Mouse (Mus musculus): ENCODE measurements around the gene BC005624.
"Not testable (repeated sequence)": the region's sequence is repeated elsewhere in the genome, so short reads cannot be mapped to it uniquely, and the experiment has no call there.

The BC005624 gene

GRCm38 (mm10) chr2:30967352-30968327 lies 14.4 kb downstream of the BC005624 start, which contains the start of gene Tor1a:
Tor1a (minus strand) TSS chr2:30967933.
- DNase-seq (ENCODE audit: low read depth), result peak; percentile 93

GRCm38 (mm10) chr2:30966826-30967225 lies 15.2 kb downstream of the BC005624 start:
- DNase-seq (ENCODE audit: low read depth), result peak; percentile 14

DNA sequence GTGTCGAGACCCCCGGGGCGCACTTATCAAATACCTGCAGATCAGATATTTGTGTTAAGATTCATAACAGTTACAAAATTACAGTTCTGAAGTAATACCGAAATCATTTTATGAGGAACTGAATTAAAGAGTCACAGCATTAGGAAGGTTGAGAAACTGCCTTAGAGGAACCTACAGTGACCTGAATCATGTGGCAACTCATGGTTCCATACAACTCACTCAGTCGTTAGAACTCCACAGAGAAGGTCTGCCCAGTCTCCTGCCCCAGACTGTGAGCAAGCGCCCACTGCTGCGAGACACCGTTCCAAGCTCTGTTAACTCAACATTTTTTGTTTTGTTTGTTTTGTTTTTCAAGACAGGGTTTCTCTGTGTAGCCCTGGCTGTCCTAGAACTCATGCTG lies 16.4 kb downstream of the BC005624 start:
- no peak for DNase-seq (ENCODE audit: low read depth)

- DNase-seq (ENCODE audit: low read depth), result no peak
Measured at GRCm38 (mm10) chr2:30962570-30963254, 19.3 kb downstream of the BC005624 start.

- DNase-seq (ENCODE audit: low read depth), result no peak
Measured at GRCm38 (mm10) chr2:30959856-30960255, 22.1 kb downstream of the BC005624 start.

DNA sequence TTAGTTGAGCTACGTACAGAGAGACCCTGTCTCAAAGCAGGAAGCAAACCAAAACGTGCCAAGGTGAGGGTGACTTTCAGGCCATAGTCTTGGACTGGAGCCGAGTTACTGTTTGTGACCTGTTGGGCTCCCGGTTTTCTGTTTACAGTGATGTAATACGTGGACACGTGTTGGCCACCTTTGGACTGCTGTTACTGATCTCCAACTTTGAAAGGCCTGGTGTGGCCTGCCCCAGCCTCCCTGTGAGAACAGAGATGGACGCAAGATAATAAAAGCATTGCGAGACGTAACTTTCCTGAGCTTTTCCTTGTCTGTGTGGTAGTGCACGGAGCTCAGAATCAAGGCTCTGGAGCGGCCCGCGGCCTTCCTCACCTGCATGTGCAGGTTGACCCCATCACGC lies 23.3 kb downstream of the BC005624 start:
- no peak for DNase-seq (ENCODE audit: low read depth)

DNA sequence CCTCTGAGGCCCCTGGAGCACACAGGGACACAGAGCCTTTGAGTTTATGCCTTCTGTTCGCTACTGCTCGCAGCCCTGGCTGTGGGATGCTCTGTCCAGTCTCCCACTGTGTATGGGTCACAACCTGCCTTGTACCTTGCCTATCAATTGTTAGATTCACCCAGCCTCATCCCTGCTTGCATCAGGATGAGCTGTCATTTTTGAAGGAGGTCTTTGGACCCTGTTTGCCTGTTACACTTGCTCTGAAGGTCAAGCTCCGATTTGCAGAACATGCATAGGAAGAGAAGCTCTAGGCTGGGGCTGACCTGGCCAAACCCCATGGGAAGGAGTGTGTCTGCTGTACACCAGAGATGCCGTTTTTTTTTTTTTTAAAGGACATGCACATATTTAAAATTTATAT lies 24.5 kb downstream of the BC005624 start:
- DNase-seq (ENCODE audit: low read depth), result no peak

DNA sequence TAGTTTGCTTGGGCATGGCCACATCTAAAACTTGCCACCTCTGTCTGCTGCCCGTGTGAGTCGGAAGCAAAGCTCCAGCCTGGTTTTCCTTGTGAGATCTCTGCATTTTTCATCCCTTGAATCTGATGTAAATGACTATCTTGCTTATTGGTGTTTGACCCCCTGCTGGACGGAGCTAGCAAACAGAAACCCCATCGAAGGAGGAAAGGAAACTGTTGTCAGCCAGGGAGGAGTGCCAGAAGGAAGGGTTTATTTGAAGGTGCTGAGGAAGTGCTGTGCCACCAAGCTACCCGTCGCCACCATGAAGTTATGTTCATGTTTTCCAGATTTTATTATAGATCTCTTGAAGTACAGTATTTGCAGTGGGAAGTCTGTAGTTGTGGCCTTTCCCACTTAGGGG lies 27.2 kb downstream of the BC005624 start:
- peak; percentile 36 for DNase-seq (ENCODE audit: low read depth)

DNA sequence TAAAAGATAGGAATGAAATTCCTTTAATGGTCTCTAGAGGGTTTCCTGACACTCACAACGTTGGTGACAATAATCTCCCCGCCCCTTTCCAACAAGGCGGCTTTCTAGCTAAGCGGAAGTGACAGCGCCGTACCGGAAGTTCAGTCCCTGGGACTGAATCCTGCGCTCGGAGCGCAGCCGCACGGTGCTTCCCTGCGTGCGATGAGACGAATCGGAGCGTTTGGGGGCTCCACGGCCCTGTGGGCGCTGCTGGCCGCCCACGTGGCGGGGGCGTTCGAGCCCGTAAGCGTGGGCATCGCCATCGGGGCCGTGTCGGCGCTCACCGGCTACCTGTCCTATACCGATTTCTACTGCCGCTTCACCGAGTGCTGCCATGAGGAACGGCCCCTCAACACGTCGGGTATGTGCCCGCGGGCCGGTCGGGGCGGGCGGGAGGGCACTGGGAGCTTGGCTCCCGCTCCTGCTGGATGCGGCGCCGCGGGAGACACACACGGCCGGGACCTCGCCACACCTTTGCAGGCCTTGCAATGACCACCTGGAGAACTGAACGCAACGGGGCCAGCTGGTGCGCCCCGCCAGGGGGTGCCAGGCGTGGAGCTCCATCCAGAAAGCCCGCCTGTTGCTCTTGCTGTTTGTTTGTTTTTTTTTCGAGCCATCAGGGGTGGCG lies 29.0 kb downstream of the BC005624 start, which contains the start of gene Tor1b:
TSS of gene Tor1b (plus strand) at position 136 of the 667 bp plus-strand sequence.
- DNase-seq (ENCODE audit: low read depth), result peak; percentile 88

- DNase-seq (ENCODE audit: low read depth), result no peak
Measured at GRCm38 (mm10) chr2:30952457-30952823, 29.6 kb downstream of the BC005624 start.

- peak; percentile 87 for DNase-seq (ENCODE audit: low read depth)
Measured at GRCm38 (mm10) chr2:30942603-30943011, 39.4 kb downstream of the BC005624 start.

DNA sequence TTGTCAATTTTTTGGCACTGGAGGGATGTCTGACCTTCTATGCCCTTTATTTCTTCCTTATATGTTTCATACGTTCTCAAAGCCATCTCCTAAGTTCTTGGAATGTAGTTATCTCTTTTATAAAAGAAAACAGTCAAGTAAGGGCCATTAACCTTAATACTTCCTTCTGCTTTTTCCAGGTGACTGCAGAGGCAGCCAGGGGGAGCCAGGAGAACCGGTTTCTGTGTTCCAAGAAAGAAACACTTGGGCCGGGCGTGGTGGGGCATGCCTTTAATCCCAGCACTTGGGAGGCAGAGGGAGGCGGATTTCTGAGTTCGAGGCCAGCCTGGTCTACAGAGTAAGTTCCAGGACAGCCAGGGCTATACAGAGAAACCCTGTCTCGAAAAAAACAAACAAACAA lies 39.9 kb downstream of the BC005624 start:
- peak; percentile 35 for DNase-seq (ENCODE audit: low read depth)

- no peak for DNase-seq (ENCODE audit: low read depth)
Measured at GRCm38 (mm10) chr2:30941586-30941985, 40.4 kb downstream of the BC005624 start.

- DNase-seq (ENCODE audit: low read depth), result peak; percentile 45
Measured at GRCm38 (mm10) chr2:30938574-30938991, 43.4 kb downstream of the BC005624 start.

DNA sequence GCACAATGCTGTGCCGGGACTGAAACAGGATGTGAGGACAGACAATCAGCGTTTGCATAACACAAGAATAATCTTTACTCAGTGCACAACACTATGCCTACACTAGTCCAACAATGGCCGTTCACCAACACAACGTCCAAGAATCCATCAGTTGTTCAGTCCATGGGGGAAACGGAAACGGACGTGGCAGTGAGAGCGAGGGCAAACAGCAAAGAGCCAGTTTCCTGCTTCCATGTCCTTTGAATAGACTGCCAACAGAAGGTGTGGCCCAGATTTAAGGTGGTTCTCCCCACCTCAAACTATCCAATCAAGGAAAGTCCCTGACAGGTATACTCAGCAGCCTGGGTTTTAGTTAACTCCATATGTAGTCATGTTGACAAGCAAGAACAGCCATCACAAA lies 44.3 kb downstream of the BC005624 start:
- no peak for DNase-seq (ENCODE audit: low read depth)

DNA sequence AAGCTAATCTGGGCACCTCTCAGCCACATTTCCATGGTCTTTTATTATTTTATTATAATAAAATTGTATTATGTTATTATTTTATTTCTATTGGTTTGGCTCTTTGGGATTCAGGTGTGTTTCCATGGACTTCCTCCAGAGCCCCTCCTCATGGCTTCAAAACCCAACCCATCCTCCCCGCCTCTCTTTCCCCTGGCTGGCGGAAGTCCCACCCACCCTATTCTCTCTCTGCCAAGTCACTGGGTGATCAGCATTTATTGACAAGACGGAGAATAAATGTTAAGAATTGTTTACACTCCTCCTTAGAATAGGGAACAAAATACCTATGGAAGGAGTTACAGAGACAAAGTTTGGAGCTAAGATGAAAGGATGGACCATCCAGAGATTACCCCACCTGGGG lies 45.2 kb downstream of the BC005624 start:
- no peak for DNase-seq (ENCODE audit: low read depth)

- peak; percentile 90 for DNase-seq (ENCODE audit: low read depth)
Measured at GRCm38 (mm10) chr2:30933917-30934450, 48.0 kb downstream of the BC005624 start.

GRCm38 (mm10) chr2:30933032-30933431 lies 49.0 kb downstream of the BC005624 start:
- no peak for DNase-seq (ENCODE audit: low read depth)

DNA sequence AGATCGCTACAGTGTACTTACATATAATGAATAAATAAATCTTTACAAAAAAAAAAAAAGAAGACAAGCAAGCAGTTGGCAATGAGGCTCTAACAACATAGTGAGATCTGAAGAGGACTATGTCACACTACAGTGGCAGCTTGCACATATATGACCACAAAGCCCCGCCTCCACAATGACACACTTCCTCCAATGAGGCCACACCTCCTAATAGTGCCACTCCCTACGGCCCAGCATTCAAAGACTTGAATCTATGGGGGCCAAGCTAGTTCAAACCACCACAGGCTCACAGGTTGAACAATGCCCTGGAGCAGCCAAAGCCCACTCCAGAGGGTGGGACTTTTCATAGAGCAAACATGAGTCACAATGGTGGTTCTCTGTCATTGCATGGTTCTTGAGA lies 50.1 kb downstream of the BC005624 start:
- DNase-seq (ENCODE audit: low read depth), result no peak

DNA sequence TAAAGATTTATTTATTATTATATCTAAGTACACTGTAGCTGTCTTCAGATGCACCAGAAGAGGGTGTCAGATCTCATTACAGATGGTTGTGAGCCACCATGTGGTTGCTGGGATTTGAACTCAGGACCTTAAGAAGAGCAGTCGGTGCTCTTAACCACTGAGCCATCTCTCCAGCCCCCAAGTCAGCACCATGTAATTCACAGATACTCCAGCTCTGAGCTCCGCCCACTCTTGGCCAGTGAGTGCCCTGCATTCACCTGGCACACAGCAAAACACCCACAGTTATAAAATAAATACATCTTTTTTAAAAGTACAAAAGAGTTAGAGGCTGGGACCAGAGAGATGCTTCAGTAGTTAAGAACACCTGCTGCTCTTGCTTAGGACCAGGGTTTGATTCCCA lies 51.2 kb downstream of the BC005624 start:
- not testable (repeated sequence) for DNase-seq (ENCODE audit: low read depth)

DNA sequence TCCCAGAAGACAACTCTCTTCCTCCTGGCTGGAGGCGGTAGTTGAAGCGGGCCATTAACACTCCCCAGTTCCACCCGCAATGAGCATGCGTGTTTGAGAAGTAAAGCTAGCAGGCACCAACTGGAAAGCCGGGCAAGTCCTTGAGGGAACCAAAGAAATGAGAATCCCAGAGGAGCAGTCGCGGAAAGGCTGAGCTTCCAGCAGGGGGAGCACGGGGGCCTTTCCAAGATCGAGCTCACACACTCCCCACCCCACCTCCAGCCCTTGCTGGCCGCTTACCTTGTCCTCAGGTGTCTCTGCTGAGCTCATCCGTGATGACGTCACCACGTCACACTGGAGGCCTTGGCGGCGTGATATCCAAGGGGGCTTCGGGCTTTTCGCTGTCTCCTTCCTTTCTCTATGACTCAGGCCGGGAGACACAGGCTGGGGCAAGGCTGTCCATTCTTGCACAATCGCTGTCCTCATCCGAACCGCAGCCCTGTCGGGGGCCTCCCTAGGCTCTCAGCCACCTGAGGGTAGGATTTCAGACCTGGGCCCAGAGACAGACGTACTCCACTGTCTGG lies 52.4 kb downstream of the BC005624 start, which contains the start of gene Ptges:
TSS of gene Ptges (minus strand) at position 381 of the 563 bp plus-strand sequence.
- DNase-seq (ENCODE audit: low read depth), result peak; percentile 86

Data from NIH3T3 (cell line).